Mouse (Mus musculus) heart, embryonic 15.5 days (tissue): ENCODE data around the gene Ercc1. TPM values are rescaled to one million over a fixed set of nuclear protein-coding genes. Genes with fewer than 3 reads are reported as not detected.

Source experiments
- ATAC-seq: fragments of 200-750 bp; cut with Nextera tagmentation; replicated peaks from 2 replicates; pipeline ENCODE4 v1.8.0; 2017; ENCODE audit warnings: low read depth, moderate TSS enrichment; ENCODE audit not compliant: insufficient number of reproducible peaks, insufficient read depth, low FRiP score
- H3K27ac ChIP-seq: fragments of 300-500 bp; sonication (generic); 2 replicates; pipeline ENCODE4 v1.5.1; 2015; ENCODE audit warnings: mild to moderate bottlenecking, inconsistent platforms
- H3K27me3 ChIP-seq: fragments of 300-500 bp; sonication (generic); 2 replicates; pipeline ENCODE4 v1.6.1; 2015; ENCODE audit warnings: inconsistent platforms
- H3K36me3 ChIP-seq: fragments of 300-500 bp; sonication (generic); 2 replicates; pipeline ENCODE4 v1.6.1; 2015; ENCODE audit warnings: mild to moderate bottlenecking, inconsistent platforms
- H3K4me1 ChIP-seq: fragments of 300-500 bp; sonication (generic); replicated peaks from 2 replicates; pipeline ENCODE4 v1.6.1; 2015; ENCODE audit warnings: inconsistent platforms
- H3K4me2 ChIP-seq: fragments of 300-500 bp; sonication (generic); 2 replicates; pipeline ENCODE4 v1.6.1; 2015; ENCODE audit warnings: inconsistent platforms, mild to moderate bottlenecking, moderate library complexity
- H3K4me3 ChIP-seq: fragments of 300-500 bp; sonication (generic); 2 replicates; pipeline ENCODE4 v1.5.1; 2015; ENCODE audit warnings: mild to moderate bottlenecking, inconsistent platforms
- H3K9ac ChIP-seq: fragments of 300-500 bp; sonication (generic); 2 replicates; pipeline ENCODE4 v1.6.1; 2015; ENCODE audit warnings: mild to moderate bottlenecking, inconsistent platforms
- H3K9me3 ChIP-seq: fragments of 300-500 bp; sonication (generic); replicated peaks from 2 replicates; pipeline ENCODE4 v1.6.1; 2016; ENCODE audit warnings: inconsistent platforms
- WGBS: fragments of 180-500 bp; shearing (Covaris S2); methylation state at CpG from one replicate; pipeline ENCODE4 v1.1.7; 2015; ENCODE audit warnings: mixed read lengths; 5-methylcytosine and 5-hydroxymethylcytosine counted together
- polyA plus RNA-seq: library from polyadenylated mRNA; unstranded; fragments of >200 nt; fragmentation: Nextera tagmentation; extraction: Ambion mirVana; gene quantifications from 2 replicates; pipeline ENCODE4 v1.2.1, GENCODE M21; 2015

Gene Ercc1
- polyA plus RNA-seq, 1 experiment from 2014 or later = 60.3 TPM

GRCm38 (mm10) chr7:19326359-19326758, 18.2 kb upstream of the Ercc1 start:
- 1% methylated on average over 20 of the region's 20 CpGs for WGBS
- Histone ChIP-seq H3K27me3 (no peaks in the 10 kb centered on the region), H3K4me1 (peaks cover 24% of the 10 kb centered on the region), H3K9me3 (no peaks in the 10 kb centered on the region), H3K36me3 (no peaks in the 10 kb centered on the region), H3K9ac (peak overlapping the region; percentile 36), H3K27ac (peak overlapping the region; percentile 82), H3K4me2 (peak overlapping the region; percentile 77), H3K4me3 (peak overlapping the region; percentile 47)
- peak; percentile 61 for ATAC-seq

DNA sequence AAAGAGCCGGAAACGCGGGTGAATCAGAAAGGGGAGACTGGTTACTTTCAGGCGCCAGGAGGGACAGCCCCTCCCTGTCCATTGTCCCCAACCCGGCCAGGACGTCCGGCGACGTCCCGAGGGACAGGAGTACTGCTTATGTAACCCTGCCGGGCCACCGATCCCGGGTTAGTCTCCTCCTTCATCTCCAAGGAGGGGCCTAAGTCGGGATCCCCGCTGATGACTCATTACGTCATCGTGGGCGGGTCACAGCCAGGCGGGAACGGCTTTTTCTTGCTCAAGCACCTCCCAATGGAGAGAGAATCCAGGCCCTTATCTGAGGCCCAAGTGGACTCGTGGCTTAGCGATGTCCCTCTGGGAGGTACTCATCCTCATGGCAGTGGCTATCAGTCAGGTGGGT, 17.4 kb upstream of the Ercc1 start:
- ATAC-seq = peak; percentile 78
- no peaks in the 10 kb centered on the region for H3K27me3 ChIP-seq
- H3K4me2 ChIP-seq = peak overlapping the region; percentile 77
- peak overlapping the region; percentile 36 for H3K9ac ChIP-seq
- no peaks in the 10 kb centered on the region for H3K36me3 ChIP-seq
- H3K4me3 ChIP-seq = peak overlapping the region; percentile 47
- WGBS = under 1% methylated on average over 22 of the region's 22 CpGs
- no peaks in the 10 kb centered on the region for H3K9me3 ChIP-seq
- peak overlapping the region; percentile 82 for H3K27ac ChIP-seq
- H3K4me1 ChIP-seq = peaks cover 24% of the 10 kb centered on the region

- Histone ChIP-seq H3K4me1 (peaks cover 28% of the 10 kb centered on the region), H3K4me3 (no peak overlapping the region), H3K9ac (peak overlapping the region; percentile 35; the same call in 1 of the 2 replicates), H3K36me3 (no peaks in the 10 kb centered on the region), H3K4me2 (peak overlapping the region; percentile 77), H3K27me3 (no peaks in the 10 kb centered on the region), H3K27ac (peak overlapping the region; percentile 82), H3K9me3 (no peaks in the 10 kb centered on the region)
- 67% methylated on average over 5 of the region's 5 CpGs for WGBS
- ATAC-seq = no peak
Observed at GRCm38 (mm10) chr7:19327782-19328181, 16.8 kb upstream of the Ercc1 start.

GRCm38 (mm10) chr7:19328425-19328824, 16.2 kb upstream of the Ercc1 start:
- no peak overlapping the region for H3K27ac ChIP-seq
- no peaks in the 10 kb centered on the region for H3K36me3 ChIP-seq
- H3K4me1 ChIP-seq = peaks cover 28% of the 10 kb centered on the region
- H3K9me3 ChIP-seq = no peaks in the 10 kb centered on the region
- H3K4me2 ChIP-seq = no peak overlapping the region
- H3K27me3 ChIP-seq = no peaks in the 10 kb centered on the region
- ATAC-seq = no peak
- H3K9ac ChIP-seq = no peak overlapping the region
- no peak overlapping the region for H3K4me3 ChIP-seq

GRCm38 (mm10) chr7:19331910-19332309, 12.7 kb upstream of the Ercc1 start:
- Histone ChIP-seq H3K4me1 (peaks cover 34% of the 10 kb centered on the region), H3K9ac (no peak overlapping the region), H3K27me3 (no peaks in the 10 kb centered on the region), H3K27ac (peak overlapping the region; percentile 91; the same call in 1 of the 2 replicates), H3K4me3 (0 out of 2 replicates have a peak overlapping the region, but pooled peaks have one; percentile 71), H3K4me2 (peak overlapping the region; percentile 83), H3K9me3 (no peaks in the 10 kb centered on the region), H3K36me3 (no peaks in the 10 kb centered on the region)
- WGBS = 68% methylated on average over 2 of the region's 2 CpGs
- no peak for ATAC-seq

- WGBS = under 1% methylated on average over 52 of the region's 52 CpGs
- Histone ChIP-seq H3K27me3 (no peaks in the 10 kb centered on the region), H3K4me1 (peaks cover 34% of the 10 kb centered on the region), H3K36me3 (no peaks in the 10 kb centered on the region), H3K27ac (peak overlapping the region; percentile 91), H3K9ac (peak overlapping the region; percentile 78), H3K4me2 (peak overlapping the region; percentile 83), H3K9me3 (no peaks in the 10 kb centered on the region), H3K4me3 (peak overlapping the region; percentile 71)
- ATAC-seq = peak; percentile 85
Observed at GRCm38 (mm10) chr7:19332709-19333352, 11.7 kb upstream of the Ercc1 start.

GRCm38 (mm10) chr7:19335583-19335982, 9.0 kb upstream of the Ercc1 start:
- Histone ChIP-seq H3K4me3 (no peak overlapping the region), H3K36me3 (no peaks in the 10 kb centered on the region), H3K9ac (no peak overlapping the region), H3K4me2 (no peak overlapping the region), H3K9me3 (no peaks in the 10 kb centered on the region), H3K27me3 (no peaks in the 10 kb centered on the region), H3K4me1 (peaks cover 43% of the 10 kb centered on the region), H3K27ac (no peak overlapping the region)
- ATAC-seq = no peak
- 53% methylated on average over 3 of the region's 3 CpGs for WGBS

GRCm38 (mm10) chr7:19337122-19337521, 7.5 kb upstream of the Ercc1 start:
- Histone ChIP-seq H3K27me3 (0 out of 2 replicates have a peak, but pooled peaks cover 2% of the 10 kb centered on the region), H3K4me1 (peaks cover 55% of the 10 kb centered on the region), H3K9ac (no peak overlapping the region), H3K36me3 (no peaks in the 10 kb centered on the region), H3K9me3 (no peaks in the 10 kb centered on the region), H3K27ac (peak overlapping the region; percentile 6), H3K4me2 (no peak overlapping the region), H3K4me3 (no peak overlapping the region)
- ATAC-seq = no peak
- 60% methylated on average over 10 of the region's 10 CpGs for WGBS

- peak overlapping the region; percentile 17; the same call in 1 of the 2 replicates for H3K27ac ChIP-seq
- WGBS = 51% methylated on average over 2 of the region's 2 CpGs
- H3K9ac ChIP-seq = no peak overlapping the region
- no peaks in the 10 kb centered on the region for H3K9me3 ChIP-seq
- H3K4me2 ChIP-seq = no peak overlapping the region
- no peaks in the 10 kb centered on the region for H3K36me3 ChIP-seq
- H3K27me3 ChIP-seq = 0 out of 2 replicates have a peak, but pooled peaks cover 2% of the 10 kb centered on the region
- no peak overlapping the region for H3K4me3 ChIP-seq
- H3K4me1 ChIP-seq = peaks cover 60% of the 10 kb centered on the region
- no peak for ATAC-seq
Observed at GRCm38 (mm10) chr7:19338060-19338459, 6.5 kb upstream of the Ercc1 start.

- Histone ChIP-seq H3K4me3 (no peak overlapping the region), H3K9ac (no peak overlapping the region), H3K36me3 (no peaks in the 10 kb centered on the region), H3K27ac (peak overlapping the region; percentile 17; the same call in 1 of the 2 replicates), H3K4me2 (no peak overlapping the region), H3K27me3 (0 out of 2 replicates have a peak, but pooled peaks cover 2% of the 10 kb centered on the region), H3K9me3 (no peaks in the 10 kb centered on the region), H3K4me1 (peaks cover 65% of the 10 kb centered on the region)
- ATAC-seq = no peak
- WGBS = 51% methylated on average over 7 of the region's 7 CpGs
Observed at GRCm38 (mm10) chr7:19338596-19338995, 6.0 kb upstream of the Ercc1 start.

GRCm38 (mm10) chr7:19341250-19341649, 3.3 kb upstream of the Ercc1 start:
- peaks cover 72% of the 10 kb centered on the region for H3K4me1 ChIP-seq
- H3K9ac ChIP-seq = peak overlapping the region; percentile 66
- H3K36me3 ChIP-seq = no peaks in the 10 kb centered on the region

More at GRCm38 (mm10) chr7:19341250-19341649, 3.3 kb upstream of the Ercc1 start:
- peak overlapping the region; percentile 53 for H3K4me3 ChIP-seq
- no peak for ATAC-seq
- WGBS = 18% methylated on average over 10 of the region's 10 CpGs
- peak overlapping the region; percentile 97 for H3K27ac ChIP-seq
- no peaks in the 10 kb centered on the region for H3K9me3 ChIP-seq
- H3K4me2 ChIP-seq = peak overlapping the region; percentile 86
- 0 out of 2 replicates have a peak, but pooled peaks cover 2% of the 10 kb centered on the region for H3K27me3 ChIP-seq
